Mouse (Mus musculus) testis, adult 2 months (tissue): ENCODE measurements around the gene Cbx7.

Experiments used
- CTCF ChIP-seq: fragments of 200-500 bp; IDR thresholded peaks from 2 replicates; pipeline ENCODE4 v1.5.1; 2012; ENCODE audit warnings: low read depth, mild to moderate bottlenecking, inconsistent platforms, low read length, moderate library complexity; ENCODE audit not compliant: control insufficient read depth, insufficient read depth, insufficient replicate concordance
- POLR2A ChIP-seq: fragments of 200-500 bp; IDR thresholded peaks from 2 replicates; pipeline ENCODE4 v1.6.1; 2012; ENCODE audit warnings: low read depth, mild to moderate bottlenecking, inconsistent platforms, low read length, moderate library complexity; ENCODE audit not compliant: control insufficient read depth

DNA sequence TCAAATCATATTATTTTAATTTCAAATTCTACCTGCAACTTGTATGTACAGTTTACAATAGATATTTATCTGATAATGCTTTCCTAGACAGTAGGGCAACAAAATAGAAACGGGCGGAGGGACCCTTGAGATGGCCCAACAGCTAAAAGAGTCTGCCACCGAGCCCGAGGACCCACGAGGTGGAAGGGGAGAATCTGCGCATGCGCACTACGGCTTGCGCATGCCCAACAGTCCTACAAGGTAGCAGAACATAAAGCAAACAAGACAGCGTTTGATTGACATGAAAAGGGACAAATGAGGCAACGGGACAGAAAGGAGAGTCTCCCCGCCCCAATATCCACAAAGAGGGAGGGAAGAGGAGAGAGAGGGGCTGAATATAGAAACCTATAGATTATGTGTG lies 31.9 kb downstream of the Cbx7 start:
- no peak for TF ChIP-seq CTCF
- peak; percentile 85; the same call in 1 of the 2 replicates for TF ChIP-seq POLR2A
